Mouse (Mus musculus) mouse embryonic stem cell (cell line): Measurements from ENCODE around the gene Maoa.

ENCODE experiments used
- in situ Hi-C, 2 experiments: fragments of 300-500 bp; cut with MboI; formaldehyde crosslinking; loops; 1 replicate in 1 of 2; 3 replicates in 1 of 2; pipeline ENCODE4 v1.14.3; 2019 to 2020; ENCODE audit warnings: low sequenced_read_pairs in 2 of 2, low pct_unique_long_range_greater_than_20kb in 1 of 2, mixed read lengths in 1 of 2; ENCODE audit not compliant: unreplicated experiment in 1 of 2

Gene Maoa

DNA sequence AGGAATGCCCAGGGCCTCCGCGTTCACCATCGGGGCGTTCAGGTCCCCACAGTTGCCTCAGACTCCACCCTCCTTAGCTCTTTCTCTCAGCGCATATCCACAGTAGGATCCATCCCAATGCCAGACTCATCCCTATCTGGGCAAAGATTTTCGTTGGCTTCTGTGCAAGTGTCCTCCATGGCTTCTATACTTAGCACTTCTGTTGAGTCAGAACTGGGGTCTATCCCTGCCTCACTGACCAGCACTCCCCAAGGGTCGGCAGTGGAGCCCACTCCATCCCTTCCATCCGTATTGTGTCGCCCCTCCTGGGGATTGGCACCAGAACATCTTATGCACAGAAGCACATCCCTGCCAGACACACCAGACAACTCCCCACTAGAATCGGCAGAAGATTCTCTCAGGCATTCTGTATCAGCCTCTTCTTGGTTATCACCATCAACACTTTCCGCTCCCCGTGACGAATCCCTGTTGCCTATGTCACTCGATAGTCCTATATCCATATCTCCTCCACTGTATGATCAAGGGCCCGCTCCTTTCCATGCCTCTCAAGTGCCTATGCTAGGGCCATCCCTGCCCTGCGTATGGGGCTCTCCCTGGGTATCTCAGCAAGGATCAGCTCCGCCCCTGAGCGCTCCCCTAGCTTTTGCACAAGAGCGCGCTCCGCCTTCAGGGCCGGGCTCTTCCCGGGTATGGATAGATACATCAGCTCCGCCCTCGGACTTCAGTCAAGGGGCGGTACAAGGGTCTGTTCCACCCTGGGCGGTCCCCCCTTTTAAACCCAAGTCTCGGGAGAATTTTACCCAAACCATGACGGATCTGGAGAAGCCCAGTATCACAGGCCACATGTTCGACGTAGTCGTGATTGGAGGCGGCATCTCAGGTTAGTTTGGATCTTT is at the start of gene Maoa:
Gene Maoa (plus strand): TSS at position 665 of the 896 bp plus-strand sequence.
- in situ Hi-C loops, result loop anchor here in 1 of 2 experiments (25.0 kb wide), 1 partner anchor 107 kb away; the partner anchor contains the start of gene Cypt1

- in situ Hi-C loops, result loop anchor here in 1 of 2 experiments (25.0 kb wide), 1 partner anchor 106 kb away; the partner anchor contains the start of gene Cypt1
These were observed 1.1 kb upstream of the Maoa start for GRCm38 (mm10) chrX:16618225-16619033.

DNA sequence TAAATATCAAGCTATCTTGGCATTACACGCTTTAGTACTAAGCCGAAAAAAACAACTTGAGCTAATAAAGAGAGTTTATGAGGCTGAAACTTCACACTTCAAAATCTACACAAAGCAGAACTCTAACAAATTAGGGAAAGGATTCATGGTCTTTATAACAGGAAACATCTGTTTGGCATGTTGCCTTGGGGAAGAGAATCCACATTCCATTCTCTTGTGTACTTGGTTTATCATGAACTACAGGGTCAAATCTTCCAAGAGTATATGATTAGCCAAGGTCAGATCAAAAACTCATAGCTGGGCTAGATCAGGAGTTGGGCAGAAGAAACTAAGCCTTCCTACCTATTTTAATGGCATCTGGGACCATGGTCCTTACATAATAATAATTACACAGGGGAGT is 37.0 kb downstream of the Maoa start:
- in situ Hi-C loops, result no loop called here

DNA sequence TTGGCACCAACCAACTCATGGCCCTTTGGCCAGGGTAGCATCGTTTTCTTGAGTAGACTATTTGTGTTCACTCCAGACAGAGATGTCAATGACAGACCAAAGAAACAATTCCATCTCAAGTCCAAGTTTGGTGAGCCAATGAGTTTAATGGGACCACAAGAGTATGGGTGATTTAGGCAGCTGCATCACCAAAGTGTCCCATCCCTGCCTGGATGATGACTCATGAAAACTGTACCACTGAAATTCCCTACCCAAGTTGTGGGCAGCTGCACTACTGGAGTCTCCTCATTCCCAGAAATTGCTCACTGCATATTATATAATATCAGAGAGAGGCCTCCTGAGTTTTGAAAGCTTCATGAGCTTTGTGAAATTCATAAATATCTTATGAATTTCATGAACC is 86.6 kb downstream of the Maoa start:
- in situ Hi-C loops, result no loop called here

GRCm38 (mm10) chrX:16714033-16714432 is 94.5 kb downstream of the Maoa start:
- in situ Hi-C loops, result no loop called here
